Mouse (Mus musculus) testis, adult 2 months (tissue): Measurements from ENCODE around the gene Enox1.

ENCODE experiments used
- CTCF ChIP-seq: fragments of 200-500 bp; IDR thresholded peaks from 2 replicates; pipeline ENCODE4 v1.5.1; 2012; ENCODE audit warnings: low read depth, mild to moderate bottlenecking, inconsistent platforms, low read length, moderate library complexity; ENCODE audit not compliant: control insufficient read depth, insufficient read depth, insufficient replicate concordance
- POLR2A ChIP-seq: fragments of 200-500 bp; IDR thresholded peaks from 2 replicates; pipeline ENCODE4 v1.6.1; 2012; ENCODE audit warnings: low read depth, mild to moderate bottlenecking, inconsistent platforms, low read length, moderate library complexity; ENCODE audit not compliant: control insufficient read depth

DNA sequence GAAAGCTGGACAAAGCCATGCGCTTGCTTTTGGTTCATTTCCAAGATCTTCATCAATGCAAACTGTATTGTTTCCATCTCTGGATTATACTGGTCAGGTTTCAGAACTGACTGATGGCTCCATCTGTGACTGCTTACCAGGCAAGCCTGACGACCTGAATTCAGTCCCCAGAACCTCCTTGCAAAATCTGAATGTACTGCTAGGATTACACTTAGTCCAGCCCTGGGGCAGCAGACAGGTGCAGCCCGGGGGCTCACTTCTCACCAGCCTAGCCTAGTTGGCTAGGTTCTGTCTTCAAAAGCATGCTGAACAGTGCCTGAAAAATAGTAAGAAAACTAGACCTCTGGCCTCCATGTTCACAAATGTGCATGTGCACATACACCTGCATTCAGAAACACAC lies 481.6 kb downstream of the Enox1 start:
- no peak for TF ChIP-seq CTCF
- TF ChIP-seq POLR2A: no peak
